Mouse (Mus musculus): ENCODE measurements at regions not wholly inside any gene's neighbourhood (a gene's known extent, or its start where the extent isn't known, plus 50 kb on each side); places are given as distances from the start of the nearest gene placed in this dataset.

- DNase-seq, result peak; percentile 15
These were observed 53.5 kb upstream of the Ypel5 start for GRCm38 (mm10) chr17:72782775-72783174.

GRCm38 (mm10) chr17:72781786-72782185 lies 54.5 kb upstream of the Ypel5 start:
- DNase-seq, result peak; percentile 83

- no peak for DNase-seq
These were observed 68.0 kb upstream of the Ypel5 start for GRCm38 (mm10) chr17:72768266-72768665.

- no peak for DNase-seq
These were observed 75.3 kb upstream of the Ypel5 start for GRCm38 (mm10) chr17:72760937-72761336.

GRCm38 (mm10) chr17:72746411-72746810 lies 89.8 kb upstream of the Ypel5 start:
- peak; percentile 10 for DNase-seq

GRCm38 (mm10) chr17:72733006-72733405 lies 103.2 kb upstream of the Ypel5 start:
- DNase-seq, result no peak

- DNase-seq, result no peak
These were observed 104.6 kb upstream of the Ypel5 start for GRCm38 (mm10) chr17:72731691-72732090.

GRCm38 (mm10) chr17:72731175-72731574 lies 105.1 kb upstream of the Ypel5 start:
- DNase-seq, result peak; percentile 10

- DNase-seq, result peak; percentile 28
These were observed 115.5 kb upstream of the Ypel5 start for GRCm38 (mm10) chr17:72720753-72721152.

- DNase-seq, result no peak
These were observed 115.2 kb upstream of the Alk start for GRCm38 (mm10) chr17:72719618-72720017.

GRCm38 (mm10) chr17:72691630-72692029 lies 87.2 kb upstream of the Alk start:
- DNase-seq, result no peak

- no peak for DNase-seq
These were observed 85.2 kb upstream of the Alk start for GRCm38 (mm10) chr17:72689606-72690005.

GRCm38 (mm10) chr17:72688800-72689199 lies 84.4 kb upstream of the Alk start:
- no peak for DNase-seq

GRCm38 (mm10) chr17:72674658-72675057 lies 70.2 kb upstream of the Alk start:
- DNase-seq, result no peak

GRCm38 (mm10) chr17:72672010-72672409 lies 67.6 kb upstream of the Alk start:
- no peak for DNase-seq

GRCm38 (mm10) chr17:72666961-72667360 lies 62.5 kb upstream of the Alk start:
- DNase-seq, result no peak

- no peak for DNase-seq
These were observed 57.3 kb upstream of the Alk start for GRCm38 (mm10) chr17:72661678-72662077.

GRCm38 (mm10) chr17:72658744-72659143 lies 54.3 kb upstream of the Alk start:
- DNase-seq, result no peak

GRCm38 (mm10) chr17:72657826-72658225 lies 53.4 kb upstream of the Alk start:
- DNase-seq, result no peak

Measured in right cerebral cortex, postnatal 4 days (tissue).